Mouse (Mus musculus) heart, adult 8-10 months (tissue): ENCODE data around the gene Adipor1. TPM values are rescaled to one million over a fixed set of nuclear protein-coding genes. Genes with fewer than 3 reads are reported as not detected.
A peak's percentile ranks its signal among the peaks of the same experiment; 100 is the strongest.

Source experiments
- DNase-seq: peaks from one replicate; pipeline ENCODE4 v3.0.0; 2022; ENCODE audit warnings: low spot score
- total RNA-seq, 4 experiments: library from RNA; stranded (reverse); gene quantifications; 2 replicates each; pipeline ENCODE4 v1.2.4; 2022

Gene Adipor1
- total RNA-seq, result 100 to 1,000 TPM; 123 to 133 (median 130) TPM

DNA sequence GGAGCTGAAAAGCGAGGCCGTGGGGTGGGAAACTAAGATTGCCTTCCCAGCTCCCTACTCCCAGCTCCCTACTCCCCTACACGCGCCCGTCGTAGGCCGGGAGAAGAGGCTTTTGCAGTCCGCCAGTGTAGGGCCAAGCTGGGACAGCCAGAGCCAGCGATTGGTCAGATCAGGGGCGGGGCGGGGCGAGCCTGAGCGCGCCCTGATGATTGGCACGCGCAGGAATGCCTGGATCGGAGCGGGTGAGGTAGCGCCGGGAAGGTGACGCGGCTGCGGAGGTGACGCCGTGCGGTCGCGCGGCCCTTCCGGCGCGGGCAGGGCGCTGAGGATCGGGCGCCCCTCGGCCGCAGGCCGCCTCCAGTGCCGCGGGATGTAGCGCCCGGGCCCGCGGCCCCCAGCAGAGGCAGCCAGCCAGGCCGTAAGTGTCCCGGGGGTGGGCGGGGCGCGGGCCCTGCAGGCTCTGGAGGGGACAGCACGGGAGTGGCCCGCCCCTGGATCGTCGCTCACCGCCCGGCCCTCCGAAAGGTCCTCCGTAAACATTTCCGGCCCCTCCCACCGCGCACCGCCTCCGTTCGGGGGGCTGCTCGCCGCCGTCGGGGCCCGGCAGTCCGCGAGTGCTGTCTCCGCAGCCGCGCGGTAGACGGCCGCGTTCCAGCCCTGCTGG lies at the start of gene Adipor1:
Gene Adipor1 (plus strand): TSS at position 211 of the 664 bp plus-strand sequence.
- DNase-seq, result peak; percentile 97

- no peak for DNase-seq
These were observed 49.7 kb upstream of the Adipor1 start for GRCm38 (mm10) chr1:134365491-134365890.

DNA sequence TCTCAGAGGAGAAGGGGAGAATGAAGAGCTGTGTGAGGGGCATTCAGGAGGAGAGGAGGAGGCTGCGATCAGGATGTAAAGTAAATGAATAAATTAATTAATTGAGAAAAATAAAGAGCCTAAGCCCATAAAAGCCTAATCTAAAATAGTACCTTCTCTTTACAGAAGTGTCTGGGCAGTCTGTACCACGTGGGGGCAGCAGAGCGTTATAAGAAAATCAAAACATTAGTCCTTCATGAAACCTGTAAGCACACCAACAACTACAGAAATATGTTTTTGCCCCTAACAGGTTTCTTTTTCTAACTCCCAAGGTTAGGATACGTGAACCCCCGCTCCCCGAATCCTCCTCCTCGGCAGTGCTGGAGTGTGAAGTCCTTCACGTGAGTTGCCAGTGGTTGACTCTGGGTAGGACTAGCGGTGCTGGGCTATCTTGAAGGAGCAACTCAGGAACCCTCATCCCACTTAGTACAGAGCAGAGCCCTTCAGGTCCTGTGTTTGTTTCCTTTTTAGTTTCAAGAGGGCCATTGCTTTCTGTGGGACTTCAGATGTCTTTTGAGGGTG lies 46.3 kb upstream of the Adipor1 start:
- DNase-seq, result peak; percentile 64

DNA sequence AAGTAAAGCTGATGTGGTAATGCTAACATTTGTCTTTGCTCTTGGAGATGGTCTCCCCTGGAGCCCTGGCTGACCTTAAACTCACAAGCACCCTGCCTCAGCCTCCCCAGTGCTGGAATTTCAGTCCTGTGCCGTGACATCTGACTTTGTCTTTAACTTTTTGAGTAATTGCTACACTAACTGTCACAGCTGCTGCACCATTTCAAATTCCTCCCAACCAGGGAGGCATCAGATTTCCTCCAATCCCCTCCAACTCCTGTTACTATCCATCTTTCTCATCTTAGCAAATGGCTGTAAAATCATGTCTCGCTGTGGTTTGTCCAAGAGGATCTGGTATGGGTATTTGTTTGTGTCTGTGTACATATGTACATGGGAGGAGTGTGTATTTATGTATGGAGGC lies 41.1 kb upstream of the Adipor1 start:
- DNase-seq, result no peak

- no peak for DNase-seq
These were observed 34.1 kb upstream of the Adipor1 start for GRCm38 (mm10) chr1:134381051-134381450.

- DNase-seq, result peak; percentile 41
These were observed 33.2 kb upstream of the Adipor1 start for GRCm38 (mm10) chr1:134381795-134382625.

DNA sequence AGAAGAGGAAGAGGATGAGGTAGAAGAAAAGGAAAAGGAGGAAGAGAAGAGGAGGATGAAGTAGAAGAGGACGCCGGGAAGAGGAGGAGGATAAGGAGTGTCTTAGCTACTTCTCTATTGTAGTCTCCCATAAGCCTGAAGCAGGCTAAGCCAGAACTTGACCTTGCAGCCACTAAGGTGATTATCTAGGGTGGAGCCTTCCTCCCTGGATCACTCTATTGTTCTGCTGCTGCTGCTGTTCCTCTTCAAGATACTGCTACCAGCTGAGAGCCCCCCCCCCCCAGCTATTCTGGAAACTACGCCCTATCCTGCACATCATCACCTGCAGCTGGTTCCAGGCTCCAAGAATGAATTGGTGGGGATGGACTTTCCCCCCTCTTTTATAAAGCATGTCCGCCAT lies 30.6 kb upstream of the Adipor1 start:
- peak; percentile 46 for DNase-seq

GRCm38 (mm10) chr1:134385176-134385575 lies 30.0 kb upstream of the Adipor1 start:
- no peak for DNase-seq

DNA sequence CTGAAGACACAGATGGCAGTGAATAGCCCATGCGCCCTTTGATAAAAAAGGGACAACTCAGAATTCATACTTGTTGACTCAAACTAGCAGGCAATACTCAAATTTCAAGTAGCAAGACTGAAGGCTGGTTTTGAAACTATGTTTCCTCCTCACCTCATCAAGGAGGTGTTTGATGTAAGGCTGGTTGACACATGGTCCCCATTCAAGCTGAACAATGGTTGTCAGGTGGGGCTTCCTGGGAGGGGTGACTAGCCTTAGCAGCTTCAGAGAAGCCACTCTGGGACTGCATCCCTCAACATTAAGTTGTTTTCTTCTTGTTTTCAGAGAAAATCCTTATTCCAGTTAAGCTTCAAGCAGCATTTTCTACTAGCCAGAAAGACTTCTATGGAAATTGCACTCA lies 29.5 kb upstream of the Adipor1 start, which contains the start of gene 4933406M09Rik:
Gene 4933406M09Rik (plus strand): TSS at position 275 of the 400 bp plus-strand sequence.
- DNase-seq, result no peak

DNA sequence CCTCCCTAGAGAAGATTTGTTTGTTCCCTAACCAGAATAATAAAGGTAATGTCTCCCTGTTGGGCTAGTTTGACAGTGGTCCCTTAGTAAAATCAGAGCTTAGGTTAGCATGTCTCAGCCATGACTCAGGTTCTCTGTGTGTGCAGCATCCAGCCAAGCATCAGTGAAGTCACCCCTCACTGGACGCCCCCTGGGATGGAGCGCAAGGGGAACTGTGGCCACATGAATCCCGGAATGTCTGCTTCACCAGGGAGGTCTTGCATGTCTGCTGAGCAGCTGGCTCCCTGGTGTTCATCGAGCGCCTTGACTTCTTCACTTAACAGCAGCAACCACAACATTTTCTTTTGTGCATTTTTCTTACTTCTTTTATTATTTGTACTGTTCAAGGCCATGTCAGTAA lies 21.4 kb upstream of the Adipor1 start:
- no peak for DNase-seq

- no peak for DNase-seq
These were observed 17.0 kb upstream of the Adipor1 start for GRCm38 (mm10) chr1:134398210-134398609.

GRCm38 (mm10) chr1:134399735-134400134 lies 15.4 kb upstream of the Adipor1 start:
- no peak for DNase-seq

GRCm38 (mm10) chr1:134405509-134406413 lies 9.4 kb upstream of the Adipor1 start, which contains the start of gene Cyb5r1:
TSS of gene Cyb5r1 (plus strand) at chr1:134405559.
- DNase-seq, result peak; percentile 85

GRCm38 (mm10) chr1:134406414-134406771 lies 8.8 kb upstream of the Adipor1 start:
- no peak for DNase-seq

- DNase-seq, result no peak
These were observed 7.1 kb upstream of the Adipor1 start for GRCm38 (mm10) chr1:134408080-134408479.

DNA sequence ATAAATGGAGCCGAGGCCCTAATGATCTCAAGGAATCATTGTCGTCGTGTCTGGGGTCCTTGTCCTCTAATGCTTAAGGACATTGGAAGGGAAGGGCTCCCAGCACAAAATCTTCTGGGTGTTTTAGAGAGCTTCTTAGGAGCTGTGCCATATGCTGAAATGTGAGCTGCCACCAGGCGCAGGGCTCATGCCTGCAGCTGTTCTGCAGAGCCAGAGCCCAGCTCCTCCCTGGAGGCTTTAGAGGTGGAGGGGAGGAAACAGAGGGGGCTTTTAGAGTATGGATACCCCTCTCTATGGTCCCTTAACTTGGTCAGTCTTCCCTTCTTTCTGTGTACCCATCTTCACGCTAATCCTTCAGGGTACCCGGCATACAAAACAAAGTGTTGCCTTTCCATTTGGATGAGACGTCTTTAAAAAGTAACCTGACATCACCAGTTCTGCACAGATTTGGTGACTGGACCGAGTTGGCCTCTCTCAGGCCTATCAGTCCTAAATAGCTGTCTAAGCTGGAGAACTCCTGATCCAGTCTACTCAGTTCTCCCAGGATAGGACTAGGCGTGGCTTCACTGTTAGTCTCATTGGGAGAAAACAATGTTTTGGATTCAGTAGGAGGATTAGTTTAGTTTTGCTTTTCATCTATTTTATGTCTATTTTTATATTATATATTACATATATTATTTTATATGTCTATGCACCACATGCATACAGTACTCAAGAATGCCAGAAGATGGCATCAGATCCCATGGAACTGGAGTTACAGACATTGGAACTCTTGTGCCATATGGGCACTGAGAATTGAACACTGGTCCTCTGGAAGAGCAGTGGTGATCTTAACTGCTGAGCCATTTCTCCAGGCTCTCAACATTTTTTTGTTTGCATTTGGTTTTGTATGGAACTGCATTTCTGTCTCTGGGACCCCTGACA lies 3.2 kb upstream of the Adipor1 start:
- no peak for DNase-seq

DNA sequence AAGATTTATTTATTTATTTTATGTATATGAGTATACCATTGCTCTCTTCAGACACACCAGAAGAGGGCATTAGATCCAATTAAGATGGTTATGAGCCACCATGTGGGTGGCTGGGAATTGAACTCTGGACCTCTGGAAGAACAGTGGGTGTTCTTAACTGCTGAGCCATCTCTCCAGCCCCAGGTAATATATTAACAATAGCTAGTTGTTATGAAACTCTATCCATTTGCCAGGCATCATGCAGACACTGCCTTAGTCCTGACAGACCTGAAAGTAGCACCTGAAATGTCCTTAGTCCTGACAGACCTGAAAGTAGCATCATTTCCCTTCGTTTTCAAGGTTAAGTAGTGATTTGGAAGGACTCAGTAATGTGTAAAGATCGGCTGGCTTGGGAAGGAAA lies 1.1 kb upstream of the Adipor1 start:
- no peak for DNase-seq

GRCm38 (mm10) chr1:134414501-134415167 lies 544 bp upstream of the Adipor1 start:
- peak; percentile 23 for DNase-seq

GRCm38 (mm10) chr1:134418414-134418975 lies 3.3 kb downstream of the Adipor1 start:
- DNase-seq, result no peak
